Mouse (Mus musculus): ENCODE results near the gene Rassf3. TPM values are rescaled to one million over a fixed set of nuclear protein-coding genes. Genes with fewer than 3 reads are reported as not detected.

The Rassf3 gene
- polyA plus RNA-seq, 1 experiment from 2014 or later = 21.0 TPM

DNA sequence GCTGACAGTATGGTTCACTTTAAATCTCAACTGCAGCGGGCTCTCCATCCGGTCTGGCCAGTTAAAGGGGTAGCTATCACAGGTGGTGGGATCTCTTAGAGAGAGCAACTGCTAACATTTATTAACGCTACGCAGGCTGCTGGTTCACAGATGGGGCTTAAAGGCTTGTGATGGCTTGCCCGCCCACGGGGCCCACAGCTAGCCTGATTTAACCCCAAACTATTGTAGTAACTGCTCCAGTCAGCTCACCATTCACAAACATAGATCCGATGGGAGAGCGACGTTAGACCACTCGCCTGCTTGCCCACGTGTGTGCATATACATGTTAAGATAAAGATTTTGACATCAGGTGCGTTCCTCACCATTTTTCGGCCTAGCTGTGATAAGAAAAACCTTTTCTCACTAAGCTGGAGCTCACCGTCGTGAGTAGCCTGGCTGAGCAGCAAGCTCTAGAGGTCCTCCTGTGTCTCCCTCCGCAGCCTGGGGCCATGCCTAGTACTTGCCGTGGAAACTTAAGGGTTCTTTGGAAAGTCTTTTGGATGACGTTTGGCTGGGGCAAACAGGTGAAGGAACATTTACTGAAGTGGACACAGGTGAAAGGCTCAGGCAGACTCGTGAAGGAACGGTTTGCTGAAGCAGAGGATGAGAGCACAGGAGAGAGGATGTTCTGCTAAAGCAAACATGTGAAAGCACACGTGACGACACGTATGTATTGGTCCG, 13.8 kb downstream of the Rassf3 start:
- H3K27me3 ChIP-seq (ENCODE audit: insufficient read depth, low read length) = no peaks in the 10 kb centered on the region
- 51% methylated on average over 24 of the region's 24 CpGs for WGBS
- H3K27ac ChIP-seq (ENCODE audit: low read depth) = peak overlapping the region; percentile 74
- no peak overlapping the region for H3K9ac ChIP-seq
- no peak for DNase-seq
- no peak for ATAC-seq (ENCODE audit: insufficient read depth)
- H3K4me2 ChIP-seq = peak overlapping the region; percentile 52
- TF ChIP-seq CTCF (IDR thresholded peaks at IDR 0.05; ENCODE audit: low read depth) = no peak
- H3K9me3 ChIP-seq (ENCODE audit: low read depth, low read length) = no peaks in the 10 kb centered on the region
- H3K4me1 ChIP-seq (ENCODE audit: insufficient read depth) = peaks cover 17% of the 10 kb centered on the region
- H3K4me3 ChIP-seq (ENCODE audit: low read depth, low read length) = no peak overlapping the region
- H3K36me3 ChIP-seq (ENCODE audit: insufficient read depth) = no peaks in the 10 kb centered on the region

DNA sequence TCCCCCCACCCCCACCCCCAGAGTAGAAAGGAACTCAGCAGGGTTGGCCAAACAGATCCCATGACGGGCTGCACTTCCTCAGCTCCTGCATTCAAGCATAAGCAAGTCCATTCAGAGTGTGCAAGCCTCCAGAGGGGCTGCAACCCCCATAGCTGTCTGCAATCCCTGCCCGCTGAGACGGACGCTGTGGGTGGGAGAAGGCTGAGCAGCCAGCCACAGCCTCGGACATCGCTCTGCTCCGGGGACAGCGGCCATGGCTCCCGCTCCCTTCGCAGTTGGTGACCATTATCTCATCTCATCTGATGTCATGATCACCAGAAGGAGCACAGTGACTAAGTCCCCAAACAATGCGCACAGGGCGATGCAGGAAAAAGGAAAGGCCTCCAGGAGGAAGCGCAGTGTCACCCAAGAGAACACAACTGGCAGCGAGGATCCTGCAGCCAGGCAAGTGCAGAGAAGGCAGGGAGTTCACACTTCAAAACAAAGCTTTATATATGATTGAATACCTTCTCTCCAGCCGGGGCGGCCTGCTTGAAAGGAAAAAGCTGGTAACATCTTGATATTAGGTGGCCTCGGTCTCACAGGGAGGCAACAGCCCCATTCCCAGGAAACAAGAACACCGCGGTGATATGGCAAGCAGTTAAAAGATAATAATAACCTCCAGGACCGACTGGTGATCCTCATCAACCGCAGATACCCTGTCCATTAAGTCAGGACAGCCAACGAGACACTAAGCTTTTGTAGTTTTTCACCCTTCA, 14.6 kb downstream of the Rassf3 start:
- no peaks in the 10 kb centered on the region for H3K36me3 ChIP-seq (ENCODE audit: insufficient read depth)
- no peaks in the 10 kb centered on the region for H3K27me3 ChIP-seq (ENCODE audit: insufficient read depth, low read length)
- DNase-seq = peak; percentile 67
- 20% methylated on average over 22 of the region's 22 CpGs for WGBS
- 0 out of 2 replicates have a peak overlapping the region, but pooled peaks have one; percentile 17 for H3K9ac ChIP-seq
- no peak overlapping the region for H3K4me3 ChIP-seq (ENCODE audit: low read depth, low read length)
- H3K9me3 ChIP-seq (ENCODE audit: low read depth, low read length) = no peaks in the 10 kb centered on the region
- peaks cover 16% of the 10 kb centered on the region for H3K4me1 ChIP-seq (ENCODE audit: insufficient read depth)
- peak; percentile 59 for ATAC-seq (ENCODE audit: insufficient read depth)
- peak overlapping the region; percentile 74 for H3K27ac ChIP-seq (ENCODE audit: low read depth)
- peak overlapping the region; percentile 52 for H3K4me2 ChIP-seq
- no peak for TF ChIP-seq CTCF (IDR thresholded peaks at IDR 0.05; ENCODE audit: low read depth)

DNA sequence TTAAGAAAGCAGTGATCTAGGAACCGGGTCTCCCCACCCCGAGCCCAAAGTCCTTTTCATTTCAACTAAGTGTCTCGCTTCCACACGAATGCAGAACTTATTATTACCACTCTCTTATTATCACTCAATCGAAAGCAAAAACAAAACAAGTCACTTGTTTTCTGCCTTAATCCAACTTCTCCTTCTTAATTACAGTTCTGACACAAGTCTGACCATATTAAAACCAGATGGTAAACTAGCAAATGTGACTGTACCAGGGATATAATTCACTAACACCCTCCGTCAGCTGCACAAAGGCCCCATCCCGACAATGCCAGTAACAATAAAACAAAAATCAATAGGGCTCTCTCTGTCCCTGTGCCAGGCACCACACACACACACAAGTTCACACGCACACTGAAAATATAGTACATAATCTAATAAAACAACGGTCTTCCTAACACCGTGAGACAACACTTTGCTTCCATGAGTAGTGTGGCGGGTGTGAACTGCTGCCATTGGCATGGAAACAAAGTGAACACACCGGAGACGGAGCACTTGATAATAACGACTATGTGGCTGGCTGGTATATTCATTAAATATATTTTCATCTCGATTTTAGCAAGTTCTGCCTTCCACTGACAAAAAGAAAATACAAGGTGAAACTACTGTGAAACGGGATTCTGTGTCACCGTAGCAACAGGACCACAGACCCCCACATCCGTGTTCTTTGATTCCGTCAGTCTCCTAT, 16.9 kb downstream of the Rassf3 start:
- Histone ChIP-seq H3K4me2 (no peak overlapping the region), H3K4me1 (ENCODE audit: insufficient read depth) (peaks cover 18% of the 10 kb centered on the region), H3K4me3 (ENCODE audit: low read depth, low read length) (no peak overlapping the region), H3K36me3 (ENCODE audit: insufficient read depth) (no peaks in the 10 kb centered on the region), H3K9ac (no peak overlapping the region), H3K27ac (ENCODE audit: low read depth) (no peak overlapping the region), H3K27me3 (ENCODE audit: insufficient read depth, low read length) (no peaks in the 10 kb centered on the region), H3K9me3 (ENCODE audit: low read depth, low read length) (no peaks in the 10 kb centered on the region)
- ATAC-seq (ENCODE audit: insufficient read depth) (no peak), DNase-seq (no peak)
- WGBS = 71% methylated on average over 19 of the region's 19 CpGs
- TF ChIP-seq CTCF (IDR thresholded peaks at IDR 0.05; ENCODE audit: low read depth) = no peak

DNA sequence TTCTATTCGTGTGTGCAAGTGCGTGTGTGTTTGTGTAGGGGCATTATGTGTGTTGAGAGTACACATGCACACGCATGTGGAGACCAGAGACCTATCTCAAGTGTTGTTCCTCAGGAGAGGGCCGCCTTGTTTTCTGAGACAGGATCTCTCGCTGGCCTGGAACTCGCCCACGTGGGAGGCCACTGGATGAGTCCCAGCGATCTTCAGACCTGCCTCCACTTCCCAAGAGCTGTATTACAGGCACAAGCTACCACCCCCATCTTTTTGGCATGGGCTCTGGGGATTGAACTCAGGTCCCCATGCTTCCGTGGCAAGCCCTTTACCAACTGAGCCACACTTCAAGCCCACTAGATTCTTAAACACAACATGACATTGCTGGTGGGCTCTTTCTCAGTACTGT, 17.7 kb downstream of the Rassf3 start:
- Histone ChIP-seq H3K9ac (no peak overlapping the region), H3K4me3 (ENCODE audit: low read depth, low read length) (no peak overlapping the region), H3K4me2 (no peak overlapping the region), H3K9me3 (ENCODE audit: low read depth, low read length) (no peaks in the 10 kb centered on the region), H3K36me3 (ENCODE audit: insufficient read depth) (no peaks in the 10 kb centered on the region), H3K27me3 (ENCODE audit: insufficient read depth, low read length) (no peaks in the 10 kb centered on the region), H3K27ac (ENCODE audit: low read depth) (no peak overlapping the region), H3K4me1 (ENCODE audit: insufficient read depth) (peaks cover 18% of the 10 kb centered on the region)
- DNase-seq (no peak), ATAC-seq (ENCODE audit: insufficient read depth) (no peak)
- WGBS = 76% methylated on average over 9 of the region's 9 CpGs
- TF ChIP-seq CTCF (IDR thresholded peaks at IDR 0.05; ENCODE audit: low read depth) = no peak

DNA sequence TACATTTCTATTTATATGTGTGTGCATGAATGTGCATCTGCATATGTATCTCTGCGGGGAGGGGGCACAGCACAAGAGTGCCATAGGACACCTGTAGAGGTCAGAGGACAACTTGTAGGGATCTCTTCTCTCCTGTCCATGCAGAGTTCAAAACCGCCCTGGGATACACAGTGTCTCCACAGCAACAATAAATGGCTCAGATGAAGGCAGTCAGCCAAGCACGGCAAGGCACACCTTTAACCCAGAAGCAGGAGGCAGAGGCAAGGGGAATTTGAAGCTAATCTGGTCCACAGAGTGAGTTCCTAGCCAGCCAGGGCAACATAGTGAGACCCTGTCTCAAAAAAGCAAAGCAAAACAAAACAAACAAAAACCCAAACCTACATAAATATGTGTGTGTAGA, 18.8 kb downstream of the Rassf3 start:
- Histone ChIP-seq H3K27ac (ENCODE audit: low read depth) (no peak overlapping the region), H3K36me3 (ENCODE audit: insufficient read depth) (no peaks in the 10 kb centered on the region), H3K9ac (no peak overlapping the region), H3K4me3 (ENCODE audit: low read depth, low read length) (no peak overlapping the region), H3K4me1 (ENCODE audit: insufficient read depth) (peaks cover 18% of the 10 kb centered on the region), H3K4me2 (no peak overlapping the region), H3K9me3 (ENCODE audit: low read depth, low read length) (no peaks in the 10 kb centered on the region), H3K27me3 (ENCODE audit: insufficient read depth, low read length) (no peaks in the 10 kb centered on the region)
- WGBS = 81% methylated on average over 3 of the region's 3 CpGs
- DNase-seq = no peak
- no peak for ATAC-seq (ENCODE audit: insufficient read depth)
- TF ChIP-seq CTCF (IDR thresholded peaks at IDR 0.05; ENCODE audit: low read depth) = no peak

DNA sequence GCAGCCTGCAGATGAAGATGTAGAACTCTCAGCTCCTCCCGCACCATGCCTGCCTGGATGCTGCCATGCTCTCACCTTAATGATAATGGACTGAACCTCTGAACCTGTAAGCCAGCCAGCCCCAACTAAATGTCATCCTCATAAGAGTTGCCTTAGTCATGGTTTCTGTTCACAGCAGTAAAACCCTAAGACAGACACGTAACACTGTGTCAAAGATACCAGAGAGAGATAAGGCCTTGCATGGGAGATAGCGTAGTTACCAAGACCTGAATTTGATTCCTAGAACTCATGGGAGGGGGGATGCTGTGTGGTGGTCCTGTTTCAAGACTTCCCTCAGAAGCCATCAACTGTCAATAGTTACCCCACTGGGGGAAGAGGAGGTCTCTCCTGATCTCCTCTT, 20.6 kb downstream of the Rassf3 start:
- Histone ChIP-seq H3K27ac (ENCODE audit: low read depth) (no peak overlapping the region), H3K4me3 (ENCODE audit: low read depth, low read length) (no peak overlapping the region), H3K4me2 (no peak overlapping the region), H3K4me1 (ENCODE audit: insufficient read depth) (peaks cover 10% of the 10 kb centered on the region; the same call in 1 of the 2 replicates), H3K9me3 (ENCODE audit: low read depth, low read length) (no peaks in the 10 kb centered on the region), H3K36me3 (ENCODE audit: insufficient read depth) (no peaks in the 10 kb centered on the region), H3K9ac (no peak overlapping the region), H3K27me3 (ENCODE audit: insufficient read depth, low read length) (no peaks in the 10 kb centered on the region)
- no peak for DNase-seq
- no peak for TF ChIP-seq CTCF (IDR thresholded peaks at IDR 0.05; ENCODE audit: low read depth)
- ATAC-seq (ENCODE audit: insufficient read depth) = no peak
- WGBS = 82% methylated on average over 3 of the region's 3 CpGs

Data from lung, embryonic 14.5 days (tissue).